Mouse (Mus musculus) naive thymus-derived CD4-positive, alpha-beta T cell, adult 2 months (primary cell): ENCODE data around the gene Tcte2.

Experiments used
- DNase-seq: peaks from one replicate; pipeline ENCODE4 v3.0.0-alpha.2; 2011; ENCODE audit warnings: low read depth

Tcte2 gene

DNA sequence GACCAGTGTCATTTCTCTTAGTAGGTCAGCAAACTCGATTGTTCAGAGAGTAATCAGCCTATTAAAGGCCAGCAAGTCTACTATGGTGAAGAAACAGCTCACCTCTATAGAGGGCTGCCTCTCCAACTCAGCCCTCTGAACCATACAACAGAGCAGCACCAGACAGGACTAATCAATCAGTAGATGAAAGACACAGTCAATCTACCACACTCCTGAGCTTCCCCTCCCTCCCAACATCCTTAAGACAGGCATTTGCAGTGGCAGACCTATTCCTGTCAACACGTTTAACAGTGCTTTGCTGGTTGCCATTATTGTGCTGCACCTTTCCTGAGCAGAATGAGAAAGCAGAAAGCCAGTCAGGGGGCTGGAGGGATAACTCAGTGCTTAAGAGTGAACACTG lies 16.3 kb downstream of the Tcte2 start:
- no peak for DNase-seq

DNA sequence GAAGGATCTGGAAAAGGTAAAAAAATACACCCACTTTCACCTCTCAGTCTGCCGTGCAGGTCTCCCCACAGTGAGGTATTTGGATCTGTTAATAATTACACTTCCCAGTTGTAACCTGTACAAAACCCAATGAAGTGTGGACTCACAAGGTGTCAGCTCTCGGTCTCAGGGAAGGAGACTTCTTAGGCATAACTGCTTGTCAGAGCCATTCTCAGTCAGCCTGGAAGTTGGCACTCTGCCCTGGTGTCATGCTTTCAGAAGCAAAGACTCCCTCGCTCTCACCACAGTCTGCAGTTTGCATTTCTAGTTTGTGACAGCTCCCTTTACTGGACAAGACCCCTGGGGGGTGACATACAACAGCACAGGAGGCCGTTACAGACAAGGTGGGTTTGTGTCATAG lies 16.8 kb downstream of the Tcte2 start:
- DNase-seq: no peak

DNA sequence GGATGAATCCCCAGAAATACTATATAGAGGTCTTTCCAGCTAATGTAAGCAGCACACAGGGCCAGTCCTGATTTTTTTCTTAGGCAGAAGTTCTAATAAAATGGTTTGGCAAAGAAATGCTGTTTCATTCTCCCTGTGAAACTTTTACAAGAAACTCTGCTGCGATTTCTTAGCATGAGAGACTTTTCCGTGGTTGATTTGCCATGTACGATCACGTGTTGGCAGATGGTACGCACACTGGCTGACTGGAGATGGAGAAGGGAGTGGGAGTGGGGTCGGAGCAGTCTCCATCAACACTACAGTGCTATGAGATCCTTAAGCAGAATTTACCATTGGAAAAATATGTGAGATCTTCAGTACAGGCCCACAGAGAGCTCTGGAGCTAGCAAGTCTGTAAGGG lies 17.4 kb downstream of the Tcte2 start:
- no peak for DNase-seq

DNA sequence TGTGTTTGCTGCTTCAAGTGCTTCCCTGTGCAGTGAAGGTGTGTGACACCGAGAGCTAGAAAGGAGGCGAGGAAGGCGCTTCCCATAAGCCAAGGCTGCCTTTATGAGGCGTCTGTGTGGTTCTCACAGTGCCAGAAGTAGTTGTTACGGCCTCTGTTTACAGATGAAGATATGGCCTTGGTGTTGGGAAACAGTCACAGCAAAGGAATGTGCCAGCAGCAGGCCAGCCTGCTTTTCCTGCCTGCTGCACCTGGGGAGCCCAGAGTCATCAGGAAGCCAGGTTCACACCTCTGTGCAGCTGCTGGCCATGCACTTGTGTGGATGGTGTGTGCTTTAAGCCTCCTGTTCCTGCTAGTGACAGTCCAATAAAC lies 17.9 kb downstream of the Tcte2 start:
- DNase-seq: no peak

DNA sequence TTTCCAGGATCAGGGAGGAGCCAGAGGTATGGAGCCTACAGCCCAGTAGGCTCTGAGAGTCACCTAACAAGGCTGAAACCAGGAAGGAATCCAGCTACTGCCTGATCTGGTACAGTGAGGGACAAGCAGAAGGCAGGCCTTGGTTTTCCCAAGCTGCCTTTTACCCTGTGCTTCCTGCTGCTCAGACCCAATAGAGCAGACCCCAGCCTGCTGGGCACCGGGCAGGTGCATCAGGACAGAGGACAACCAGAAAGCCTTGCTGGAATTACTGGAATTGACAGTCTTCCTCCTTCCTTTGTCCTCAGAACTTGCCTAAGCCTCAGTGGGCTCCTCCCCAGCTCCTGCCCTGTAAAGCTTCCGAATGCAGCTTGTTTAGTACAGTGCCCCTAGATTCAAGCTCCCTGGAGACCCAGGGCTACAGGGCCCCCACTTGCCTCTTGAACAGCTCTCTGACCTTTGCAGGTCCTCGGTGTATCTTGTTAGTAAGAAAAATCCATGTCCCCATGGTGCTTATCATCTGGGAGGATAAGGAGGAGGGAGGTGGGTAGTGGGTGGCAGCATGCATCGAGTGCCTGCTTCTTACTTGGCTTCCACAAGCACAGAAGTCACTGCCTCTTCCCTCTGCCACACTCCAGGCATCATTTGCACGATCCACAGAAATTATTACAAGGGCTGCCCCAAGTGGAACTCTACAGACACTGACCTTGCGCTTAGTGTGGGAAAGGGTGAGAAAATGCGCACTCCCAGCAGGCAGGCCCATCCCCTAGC lies 18.5 kb downstream of the Tcte2 start:
- DNase-seq: no peak

DNA sequence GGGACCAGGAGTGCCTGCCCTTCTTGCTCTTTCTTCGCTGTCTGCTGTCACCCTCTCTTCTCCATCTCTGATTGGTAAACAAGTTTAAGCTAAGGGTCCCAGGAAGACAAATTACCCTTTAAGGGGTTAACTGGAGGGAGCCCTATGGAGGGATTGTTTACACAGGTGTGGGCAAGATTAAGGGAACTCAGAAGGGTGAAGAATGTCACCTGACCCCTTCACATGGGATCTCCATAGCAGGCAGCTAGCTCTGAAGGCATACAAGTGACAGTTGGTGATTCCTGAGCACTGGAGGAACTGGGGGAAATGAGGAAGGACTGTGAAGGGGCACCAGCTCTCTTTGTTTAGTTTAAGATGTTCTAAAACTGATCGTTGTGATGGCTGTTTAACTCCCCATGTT lies 19.3 kb downstream of the Tcte2 start:
- DNase-seq: no peak

DNA sequence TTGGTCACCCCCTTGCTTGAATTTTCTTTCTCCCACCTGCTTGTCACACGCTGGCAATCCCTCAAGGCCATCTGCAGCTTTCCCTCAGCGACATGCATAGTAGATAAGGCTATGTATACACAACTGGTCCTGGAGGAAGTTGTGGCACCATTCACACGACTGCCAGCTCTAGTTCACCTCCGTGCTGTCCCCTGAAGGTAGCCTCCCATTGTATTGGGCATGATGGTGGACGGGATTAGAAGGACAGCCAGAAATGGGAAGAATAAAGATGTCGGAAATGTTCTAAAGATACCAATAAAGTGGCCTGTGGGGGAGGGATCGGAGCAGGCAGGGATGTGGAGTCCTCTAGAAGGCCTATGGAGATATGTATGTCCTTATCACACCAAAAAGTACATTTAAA lies 20.0 kb downstream of the Tcte2 start:
- DNase-seq: no peak

DNA sequence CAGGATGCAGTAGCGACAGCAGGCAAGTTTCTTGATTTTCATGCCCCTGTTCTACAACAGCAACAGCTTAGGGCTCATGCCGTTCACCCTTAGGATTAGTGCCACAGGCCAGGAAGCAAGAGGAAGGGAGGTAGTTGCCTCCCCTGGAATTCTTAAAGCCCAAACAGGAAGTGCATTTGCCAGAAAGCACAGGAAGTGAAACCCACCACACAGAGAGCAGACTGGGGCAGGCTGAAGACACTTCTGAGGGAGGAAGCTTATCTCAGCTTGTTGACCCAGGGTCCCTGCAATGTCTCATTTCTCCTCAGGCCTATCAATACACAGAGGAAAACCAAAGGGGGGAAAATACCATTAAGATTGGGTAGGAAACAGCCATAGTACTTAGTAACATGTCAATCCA lies 20.8 kb downstream of the Tcte2 start:
- DNase-seq: no peak

DNA sequence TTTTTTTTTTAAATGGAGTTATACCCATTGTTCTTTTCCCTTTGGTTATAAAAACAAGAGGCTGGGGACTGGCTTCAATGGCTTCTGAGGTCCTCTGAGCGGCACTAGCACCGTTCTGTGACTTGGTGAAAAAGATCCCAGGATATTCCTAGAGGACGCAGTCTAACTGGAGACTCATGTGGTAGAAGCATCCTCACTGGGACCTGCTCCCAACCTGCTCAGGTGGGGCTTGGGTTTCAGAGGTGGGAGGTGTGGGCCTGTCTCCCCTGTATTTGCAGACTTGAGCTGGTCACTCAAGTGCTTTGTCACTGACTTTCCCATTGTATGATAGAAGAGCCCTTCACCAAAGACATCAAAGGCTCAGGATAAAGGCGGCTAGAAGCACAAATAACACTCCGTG lies 21.6 kb downstream of the Tcte2 start:
- DNase-seq: no peak

DNA sequence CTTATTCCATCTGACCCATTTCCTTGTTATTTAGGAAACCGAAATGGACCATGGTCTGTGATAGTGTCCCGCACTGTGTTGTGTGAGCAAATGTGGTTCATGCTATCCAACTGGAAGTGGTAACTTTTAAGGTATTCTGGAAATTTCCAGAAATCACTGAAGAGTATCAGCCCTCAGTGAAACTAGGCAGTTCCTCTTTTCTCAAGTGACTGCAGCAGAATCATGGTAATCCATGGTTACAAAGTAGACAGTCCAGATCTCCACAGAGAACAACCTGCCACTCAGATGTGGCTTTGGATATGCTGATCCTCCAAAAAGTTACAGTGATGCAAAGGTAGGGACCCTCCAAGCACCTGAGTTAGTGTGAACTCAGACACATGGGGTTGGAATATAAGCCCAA lies 22.7 kb downstream of the Tcte2 start:
- no peak for DNase-seq

DNA sequence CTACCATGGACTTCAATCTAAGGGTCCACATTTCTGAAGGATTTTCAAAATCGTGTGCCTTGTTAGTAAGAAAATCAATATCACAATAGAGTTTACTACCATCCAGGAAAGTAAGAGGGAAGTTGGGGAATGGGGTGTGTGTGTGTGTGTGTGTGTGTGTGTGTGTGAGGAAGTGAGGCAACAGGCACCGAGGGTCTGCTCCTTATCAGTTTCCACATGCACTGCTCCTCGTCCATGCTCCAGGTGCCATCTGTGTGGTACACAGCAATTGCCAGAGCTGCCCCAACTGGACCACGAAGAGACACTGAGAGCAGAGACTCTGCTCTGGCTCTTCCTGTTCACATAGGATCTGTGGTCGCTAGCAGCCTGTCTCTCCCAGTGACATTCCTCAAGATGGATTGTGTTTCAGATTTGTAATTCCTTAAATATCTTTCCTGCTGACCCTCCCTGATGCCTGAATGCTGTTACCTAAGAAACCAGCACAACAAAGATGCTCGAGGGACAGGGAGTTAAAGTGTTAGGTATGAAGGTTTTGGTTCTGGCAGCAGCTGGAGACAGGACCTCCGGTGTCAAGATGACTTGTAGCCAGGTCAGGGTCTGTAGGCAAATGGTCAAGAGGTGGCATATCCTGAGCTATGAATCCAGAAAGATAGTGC lies 23.4 kb downstream of the Tcte2 start:
- no peak for DNase-seq

DNA sequence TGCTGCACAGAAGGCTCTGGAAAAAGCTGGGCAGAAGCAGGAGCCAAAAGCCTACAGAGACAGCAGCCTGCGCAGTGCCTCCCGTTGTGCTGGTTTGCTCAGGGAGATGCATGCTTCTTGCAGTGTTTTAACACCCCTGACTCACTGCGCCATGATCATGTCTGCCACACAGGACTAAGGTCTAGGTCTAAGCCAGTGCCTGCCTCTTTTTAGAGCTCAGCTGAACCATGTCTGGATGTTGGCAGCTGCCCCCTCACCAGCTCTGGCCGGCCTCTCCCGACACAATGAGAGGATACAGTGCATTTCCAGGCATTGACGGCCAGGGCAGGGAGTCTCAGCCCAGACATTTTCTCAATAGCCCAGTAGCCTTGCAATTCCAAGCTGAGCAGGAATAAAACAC lies 24.3 kb downstream of the Tcte2 start:
- DNase-seq: no peak

DNA sequence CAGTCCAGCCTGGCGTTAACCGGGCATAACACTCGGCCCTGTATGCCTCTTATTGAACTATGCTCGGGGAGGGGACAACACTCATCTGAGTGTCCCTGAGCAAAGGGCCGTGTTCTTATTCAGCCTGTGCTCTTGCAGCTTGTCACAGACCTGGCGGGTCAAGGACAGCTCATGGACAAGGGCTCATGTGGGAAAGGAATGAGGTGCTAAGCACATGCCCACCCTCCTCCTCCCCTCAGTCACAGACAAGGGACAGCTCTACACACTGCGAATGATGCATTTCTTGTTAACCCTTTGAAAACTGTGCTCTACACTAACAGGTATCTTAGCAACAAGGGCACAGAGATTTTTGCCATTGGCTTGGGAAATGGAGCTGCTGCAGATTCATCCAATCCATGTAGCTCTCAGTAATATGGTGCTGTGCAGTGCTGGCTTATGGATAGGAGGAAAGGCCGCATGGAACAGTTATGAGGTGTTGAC lies 25.8 kb downstream of the Tcte2 start:
- no peak for DNase-seq

DNA sequence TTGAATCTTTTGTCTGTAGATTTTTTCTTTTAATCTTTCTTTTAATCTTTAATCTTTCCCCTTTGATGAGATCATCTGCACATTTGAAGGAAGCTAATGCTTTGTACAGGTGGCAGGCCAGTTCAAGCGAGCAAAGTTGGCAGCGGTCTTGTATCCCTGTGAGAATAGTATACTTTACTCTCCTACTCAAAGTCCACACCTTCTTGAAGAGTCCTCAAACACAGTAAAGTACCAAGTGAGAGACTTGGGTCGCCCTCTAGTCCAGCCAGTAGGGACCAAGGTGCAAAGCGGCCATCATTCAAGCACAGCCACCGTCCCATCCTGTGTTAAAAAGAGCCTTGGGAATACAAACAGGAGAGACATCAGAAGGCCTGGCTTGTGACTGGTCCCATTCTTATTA lies 26.6 kb downstream of the Tcte2 start:
- no peak for DNase-seq

DNA sequence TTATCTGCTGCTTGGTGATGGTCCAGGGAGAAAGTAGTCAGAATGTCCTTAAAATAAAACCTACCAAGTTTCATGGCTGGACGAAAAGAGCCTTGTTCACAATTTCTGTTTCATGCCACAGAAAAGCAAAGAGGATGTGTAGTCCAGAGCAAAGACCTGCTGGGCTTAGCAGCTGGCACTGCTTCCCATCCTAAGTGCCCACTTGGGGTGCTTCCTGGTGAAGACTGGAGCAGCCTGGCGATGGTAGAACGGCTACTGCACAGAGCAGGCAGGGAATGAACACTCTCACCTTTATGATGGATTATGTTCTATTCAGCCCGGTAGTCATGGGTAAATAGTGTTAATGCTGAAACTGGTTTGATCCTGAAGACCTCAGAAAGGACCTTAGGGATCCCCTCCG lies 27.7 kb downstream of the Tcte2 start:
- no peak for DNase-seq

DNA sequence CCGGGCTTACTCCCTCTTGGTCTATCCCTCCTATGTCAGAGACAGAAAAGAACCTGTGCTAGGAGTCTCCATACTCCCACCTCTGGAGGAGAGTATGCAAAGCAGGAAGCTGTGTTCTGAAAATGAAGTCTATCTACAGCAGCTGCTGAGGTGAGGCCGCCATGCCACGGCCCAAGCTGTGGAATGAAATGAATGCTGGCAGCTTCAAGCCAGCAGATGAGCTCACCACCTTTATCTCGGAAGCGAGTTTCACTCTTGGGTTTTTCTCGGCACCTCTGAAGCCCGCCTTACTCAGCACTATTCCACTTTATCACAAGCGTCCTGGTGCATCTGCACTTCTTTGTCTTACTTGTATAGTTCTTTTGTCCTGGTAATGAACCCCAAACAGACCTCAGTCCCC lies 28.9 kb downstream of the Tcte2 start:
- no peak for DNase-seq

DNA sequence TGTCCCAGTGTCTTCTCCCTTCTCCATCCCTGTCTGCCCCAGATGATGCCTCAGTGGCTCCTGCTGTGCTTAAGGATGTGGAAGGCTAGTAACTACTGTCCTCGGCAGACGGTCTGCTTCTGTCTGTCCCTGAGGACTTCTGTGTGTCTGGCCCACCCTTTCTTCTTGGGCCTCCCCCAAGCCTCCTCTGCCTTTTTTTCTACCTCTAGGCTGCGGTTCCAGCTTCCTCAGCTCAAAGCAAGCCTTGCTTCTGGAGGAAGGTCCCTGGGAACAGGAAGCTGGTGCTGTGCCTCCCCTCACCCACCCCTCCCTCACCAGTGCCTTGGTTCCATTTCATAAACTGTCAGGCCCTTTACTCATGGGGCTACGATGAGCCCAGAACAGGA lies 29.9 kb downstream of the Tcte2 start:
- DNase-seq: no peak

DNA sequence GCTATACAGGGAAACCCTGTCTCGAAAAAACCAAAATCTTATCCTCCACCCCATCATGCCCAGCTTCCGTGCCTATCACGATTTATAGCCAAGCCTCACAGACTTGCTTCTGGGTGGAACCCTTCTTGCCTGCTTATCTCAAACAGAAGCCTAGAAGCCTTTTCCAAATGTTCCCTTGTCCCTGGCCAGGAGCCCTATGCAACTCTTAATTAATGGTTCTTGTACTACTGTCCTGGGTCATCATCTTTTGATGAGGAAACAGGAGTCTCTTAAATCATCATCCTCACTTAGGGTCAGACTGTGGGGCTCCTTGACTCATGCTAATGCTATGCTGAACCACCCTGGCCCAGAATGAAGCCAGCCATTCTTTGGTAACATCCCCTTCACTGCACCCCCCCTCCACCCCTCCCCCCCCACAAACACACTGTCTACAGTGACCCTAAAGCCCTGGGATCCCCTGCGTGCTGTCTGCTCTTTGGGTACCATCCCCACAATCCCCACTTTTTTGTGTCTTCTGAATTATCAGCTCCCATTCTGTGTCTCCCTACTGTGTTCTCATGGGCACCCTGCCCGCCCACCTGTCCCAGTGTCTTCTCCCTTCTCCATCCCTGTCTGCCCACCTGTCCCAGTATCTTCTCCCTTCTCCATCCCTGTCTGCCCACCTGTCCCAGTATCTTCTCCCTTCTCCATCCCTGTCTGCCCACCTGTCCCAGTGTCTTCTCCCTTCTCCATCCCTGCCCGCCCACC lies 30.5 kb downstream of the Tcte2 start:
- no peak for DNase-seq

DNA sequence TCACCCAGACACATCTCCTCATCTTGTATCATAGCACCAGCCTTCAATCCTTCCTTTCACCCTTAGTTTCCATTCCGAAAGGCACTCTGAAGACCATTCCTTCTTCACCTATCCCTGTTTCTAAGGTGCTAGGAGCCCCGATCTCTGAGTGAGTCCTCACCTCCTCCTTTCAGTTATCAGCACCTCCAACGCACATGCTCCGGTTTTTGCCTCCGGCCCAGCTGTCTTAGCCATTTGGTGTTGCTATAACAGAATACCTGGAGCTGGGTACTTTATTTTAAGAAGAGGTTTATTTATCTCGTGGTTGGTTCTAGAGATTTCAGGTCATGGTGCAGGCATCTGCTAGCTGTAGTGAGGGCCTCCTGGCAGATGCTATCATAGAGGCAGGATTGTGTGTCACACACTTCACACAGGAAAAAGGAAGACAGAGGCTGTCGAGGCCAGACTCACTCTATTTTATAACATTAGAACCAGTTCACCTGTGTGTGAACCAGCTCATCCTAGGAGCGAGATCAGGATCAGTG lies 34.7 kb downstream of the Tcte2 start:
- no peak for DNase-seq

DNA sequence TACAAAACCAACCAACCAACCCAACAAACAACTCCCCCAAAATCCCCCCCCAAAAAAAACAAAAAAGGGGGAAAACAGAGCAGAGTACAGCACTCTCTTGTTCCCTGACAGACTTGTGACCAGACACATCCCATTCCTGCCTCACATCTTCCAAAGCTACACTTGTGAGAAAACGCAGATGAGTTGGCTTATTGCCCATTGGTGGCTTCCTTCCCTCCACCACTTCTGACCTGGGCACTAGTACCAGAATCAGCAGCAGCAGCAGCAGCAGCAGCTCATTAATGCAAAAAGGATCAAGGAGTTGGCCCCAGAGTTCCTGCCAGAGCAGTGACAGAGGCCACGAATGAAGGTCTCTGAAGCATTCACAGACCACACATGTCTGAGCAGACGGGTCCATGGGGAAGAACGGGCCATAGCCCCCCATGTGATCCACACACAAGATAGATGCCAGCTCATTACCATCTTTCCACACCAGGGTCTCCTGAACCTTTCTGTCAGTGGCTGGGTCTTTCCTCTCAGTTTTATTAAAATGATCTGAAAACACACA lies 36.5 kb downstream of the Tcte2 start:
- DNase-seq: no peak

DNA sequence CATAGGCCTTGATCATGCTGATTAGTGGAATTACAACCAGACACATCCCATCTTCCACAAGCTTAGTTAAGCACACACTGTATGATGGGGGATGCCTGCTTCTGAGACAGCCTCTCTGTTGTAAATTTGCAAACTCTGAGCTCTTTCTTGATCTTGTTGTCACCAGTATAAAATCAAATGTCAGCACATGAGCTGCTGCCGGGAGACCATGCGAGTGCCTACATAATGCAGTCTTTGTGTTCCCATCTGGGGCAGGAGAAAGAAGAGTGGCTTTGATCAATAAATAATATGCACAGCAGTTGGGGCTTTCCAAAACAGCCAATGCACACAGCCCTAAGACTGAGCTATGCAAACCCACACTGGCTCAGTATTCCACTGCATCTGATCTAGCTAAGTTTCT lies 39.2 kb downstream of the Tcte2 start:
- no peak for DNase-seq

DNA sequence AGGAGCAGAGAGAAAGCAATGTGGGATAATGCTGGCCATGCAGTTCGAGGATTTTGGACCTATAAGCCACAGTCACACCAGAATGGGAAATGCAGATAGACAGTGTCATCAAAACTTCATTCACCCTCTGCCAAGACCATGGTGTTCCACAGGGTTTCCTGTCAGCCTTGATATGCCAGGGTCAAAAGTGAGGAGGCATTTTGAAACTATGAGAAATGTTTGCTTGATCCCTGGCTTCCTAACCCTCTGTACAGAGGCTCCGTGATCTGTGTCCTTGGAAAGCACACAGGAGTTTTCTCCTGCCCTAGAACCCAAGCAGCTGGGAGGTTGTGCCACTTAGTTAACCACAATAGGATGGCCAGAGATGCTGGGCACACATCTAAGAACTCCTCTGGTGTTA lies 40.3 kb downstream of the Tcte2 start:
- DNase-seq: no peak

DNA sequence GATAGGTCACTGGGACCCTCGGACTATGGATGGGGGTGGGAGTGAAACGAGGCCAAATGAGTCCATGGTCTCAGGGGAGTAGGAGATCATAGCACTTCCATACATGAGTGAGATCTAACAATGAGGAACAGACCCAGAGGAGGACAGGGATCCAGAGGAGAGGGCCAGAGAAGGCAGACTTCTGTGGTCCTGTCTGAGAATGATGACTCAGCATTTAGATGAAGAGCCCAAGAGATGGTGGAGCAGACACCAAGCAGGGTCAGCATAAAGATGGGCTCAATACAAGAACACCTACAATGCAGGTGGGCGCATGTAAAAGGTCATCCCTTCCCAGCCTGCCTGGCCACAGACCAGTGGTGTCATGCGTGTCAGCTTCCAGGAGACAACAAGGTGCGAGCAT lies 41.4 kb downstream of the Tcte2 start:
- DNase-seq: no peak
